16 mouse cellular contexts compared by ENCODE assay signal in the genomic region with DNA sequence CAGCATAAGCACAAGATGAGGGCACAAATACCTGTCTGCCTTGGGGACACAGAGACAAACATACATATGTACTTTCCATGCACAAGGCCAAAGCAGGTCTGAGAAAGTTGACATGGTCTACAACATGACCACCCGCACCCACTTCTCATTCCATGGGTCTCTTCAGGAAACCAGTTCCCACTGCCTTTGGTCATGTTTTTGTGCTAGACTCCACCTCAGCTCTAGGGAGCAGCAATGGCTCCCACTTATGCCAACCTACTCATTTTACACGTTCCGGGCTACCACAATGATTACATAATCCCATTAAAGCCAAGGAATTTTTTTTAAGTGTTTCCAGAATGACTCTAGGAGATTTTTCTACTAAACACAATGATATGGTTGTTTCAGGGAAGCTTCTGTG.
"Had no signal": no experiment of that assay in that cellular context is flagged by ENCODE, and none has a peak within 500 bp of the region (broad histone marks: within the 10 kb centered on the region; RNA-seq: fewer than 3 reads in every experiment).

No protein-coding gene starts in this region.

- H3K9ac ChIP-seq: liver, embryonic 14.5 days; lung, embryonic 15.5 days; midbrain, embryonic 13.5 days; midbrain, embryonic 15.5 days; neural tube, embryonic 12.5 days; stomach, embryonic 15.5 days had no signal

- H3K4me3 ChIP-seq: lung, embryonic 15.5 days; midbrain, embryonic 13.5 days; midbrain, embryonic 15.5 days; neural tube, embryonic 12.5 days; stomach, embryonic 15.5 days had no signal

- H3K4me2 ChIP-seq: lung, embryonic 15.5 days; midbrain, embryonic 11.5 days; midbrain, embryonic 13.5 days; midbrain, embryonic 15.5 days; neural tube, embryonic 12.5 days; stomach, embryonic 15.5 days had no signal

- H3K27me3 ChIP-seq: lung, embryonic 15.5 days; megakaryocyte, embryonic 14.5 days; midbrain, embryonic 13.5 days; midbrain, embryonic 15.5 days; neural tube, embryonic 12.5 days; stomach, embryonic 15.5 days had no signal

- H3K9me3 ChIP-seq: lung, embryonic 15.5 days; midbrain, embryonic 13.5 days; midbrain, embryonic 15.5 days; neural tube, embryonic 12.5 days; stomach, embryonic 15.5 days had no signal

- H3K27ac ChIP-seq: liver, embryonic 14.5 days; lung, embryonic 15.5 days; macrophage; midbrain, embryonic 13.5 days; midbrain, embryonic 15.5 days; neural tube, embryonic 12.5 days; stomach, embryonic 15.5 days; stomach, postnatal 0 days had no signal

- DNase-seq: lung, adult 2 months; lung, postnatal 10 days; lung, postnatal 36 days; thymus, adult 2 months; thymus, postnatal 25 days; thymus, postnatal 4 days had no signal

- H3K4me1 ChIP-seq: lung, embryonic 15.5 days; megakaryocyte, embryonic 14.5 days; stomach, embryonic 15.5 days had no signal

- H3K36me3 ChIP-seq: lung, embryonic 15.5 days; midbrain, embryonic 13.5 days; midbrain, embryonic 15.5 days; neural tube, embryonic 12.5 days; stomach, embryonic 15.5 days had no signal

- ATAC-seq: midbrain, embryonic 13.5 days; midbrain, embryonic 15.5 days had no signal
